Mouse (Mus musculus): Measurements from ENCODE around the gene Kcna7. TPM values are rescaled to one million over a fixed set of nuclear protein-coding genes. Genes with fewer than 3 reads are reported as not detected.

The Kcna7 gene
- total RNA-seq, 1 experiment, result 0.85 TPM

DNA sequence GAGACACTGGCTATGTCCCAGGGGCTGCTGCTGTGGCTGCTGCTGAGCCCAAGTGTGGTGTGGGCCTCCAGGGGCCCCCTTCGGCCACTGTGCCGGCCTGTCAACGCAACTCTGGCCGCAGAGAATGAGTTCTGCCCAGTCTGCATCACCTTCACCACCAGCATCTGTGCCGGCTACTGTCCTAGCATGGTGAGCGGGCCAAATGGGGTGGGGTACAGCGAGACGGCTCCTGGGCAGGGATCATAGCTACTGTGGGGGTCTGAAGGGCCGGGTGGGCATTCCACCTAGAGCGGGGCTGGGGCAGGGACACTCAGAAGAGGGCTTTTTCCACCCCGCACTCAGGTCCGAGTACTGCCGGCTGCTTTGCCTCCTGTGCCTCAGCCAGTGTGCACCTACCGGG lies 15.7 kb downstream of the Kcna7 start:
- H3K27ac ChIP-seq (ENCODE audit: insufficient read depth, low read depth, low read length, poor library complexity, severe bottlenecking), result no peak overlapping the region
- H3K9me3 ChIP-seq (ENCODE audit: control insufficient read depth, insufficient read depth, low read depth, low read length), result no peaks in the 10 kb centered on the region
- no peak for TF ChIP-seq ZNF384 (IDR thresholded peaks at IDR 0.05; ENCODE audit: low read depth, low read length)
- TF ChIP-seq CHD2 (IDR thresholded peaks at IDR 0.05; ENCODE audit: low read depth, low read length), result no peak
- no peak for TF ChIP-seq HCFC1 (IDR thresholded peaks at IDR 0.05; ENCODE audit: borderline replicate concordance, insufficient read depth, low read length)
- TF ChIP-seq ZC3H11A (IDR thresholded peaks at IDR 0.05; ENCODE audit: borderline replicate concordance, low read depth, low read length), result no peak
- no peak for TF ChIP-seq MAFK (IDR thresholded peaks at IDR 0.05; ENCODE audit: insufficient read depth, low read depth, low read length)
- DNase-seq (ENCODE audit: low read depth, low spot score), result no peak
- in situ Hi-C loops (cut with MboI; ENCODE audit: low sequenced_read_pairs in 2 of 2, unreplicated experiment in 2 of 2), result no loop called here
- peaks cover 6 to 38% of the 10 kb centered on the region in 2 experiments; a peak in 2 of 4 replicates for H3K4me1 ChIP-seq (ENCODE audit: control insufficient read depth in 2 of 2, insufficient read depth in 2 of 2, low read length in 2 of 2, poor library complexity in 1 of 2)
- H3K4me3 ChIP-seq (ENCODE audit: insufficient read depth in 1 of 2, low read depth in 1 of 2, low read length in 2 of 2, poor library complexity in 1 of 2, severe bottlenecking in 1 of 2), result no peak overlapping the region
- H3K9ac ChIP-seq (ENCODE audit: insufficient read depth, low read depth, low read length, poor library complexity, severe bottlenecking), result no peak overlapping the region
- peaks cover 52% of the 10 kb centered on the region for H3K36me3 ChIP-seq (ENCODE audit: control insufficient read depth, insufficient read depth, low read length, poor library complexity, severe bottlenecking)

DNA sequence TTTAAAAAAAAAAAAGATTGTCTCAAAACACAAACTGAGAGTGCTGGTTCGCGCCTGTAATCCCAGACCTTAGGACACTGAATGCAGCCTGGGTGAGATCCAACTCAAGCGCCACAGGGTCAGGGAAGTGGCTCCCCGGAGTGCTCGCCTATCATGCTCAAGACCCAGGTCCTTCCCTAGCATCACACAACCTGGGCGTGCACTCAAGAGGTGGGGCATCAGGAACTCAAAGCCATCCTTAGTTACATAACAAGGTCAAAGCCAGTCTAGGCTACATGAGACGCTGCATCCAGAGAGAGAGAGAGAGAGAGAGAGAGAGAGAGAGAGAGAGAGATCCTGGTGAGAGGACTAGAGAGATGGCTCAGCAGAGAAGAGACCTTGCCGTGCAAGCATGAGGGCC lies 21.1 kb downstream of the Kcna7 start:
- Histone ChIP-seq H3K36me3 (ENCODE audit: control insufficient read depth, insufficient read depth, low read length, poor library complexity, severe bottlenecking) (peaks cover 83% of the 10 kb centered on the region), H3K4me1 (ENCODE audit: control insufficient read depth in 2 of 2, insufficient read depth in 2 of 2, low read length in 2 of 2, poor library complexity in 1 of 2) (peaks cover 5 to 12% of the 10 kb centered on the region in 2 experiments; a peak in 2 of 4 replicates), H3K27ac (ENCODE audit: insufficient read depth, low read depth, low read length, poor library complexity, severe bottlenecking) (no peak overlapping the region), H3K9ac (ENCODE audit: insufficient read depth, low read depth, low read length, poor library complexity, severe bottlenecking) (no peak overlapping the region), H3K9me3 (ENCODE audit: control insufficient read depth, insufficient read depth, low read depth, low read length) (no peaks in the 10 kb centered on the region), H3K4me3 (ENCODE audit: insufficient read depth in 1 of 2, low read depth in 1 of 2, low read length in 2 of 2, poor library complexity in 1 of 2, severe bottlenecking in 1 of 2) (no peak overlapping the region)
- TF ChIP-seq ZNF384 (IDR thresholded peaks at IDR 0.05; ENCODE audit: low read depth, low read length), result no peak
- TF ChIP-seq HCFC1 (IDR thresholded peaks at IDR 0.05; ENCODE audit: borderline replicate concordance, insufficient read depth, low read length), result no peak
- TF ChIP-seq MAFK (IDR thresholded peaks at IDR 0.05; ENCODE audit: insufficient read depth, low read depth, low read length), result no peak
- no peak for TF ChIP-seq ZC3H11A (IDR thresholded peaks at IDR 0.05; ENCODE audit: borderline replicate concordance, low read depth, low read length)
- no peak for TF ChIP-seq CHD2 (IDR thresholded peaks at IDR 0.05; ENCODE audit: low read depth, low read length)
- in situ Hi-C loops (cut with MboI; ENCODE audit: low sequenced_read_pairs in 2 of 2, unreplicated experiment in 2 of 2), result no loop called here
- no peak for DNase-seq (ENCODE audit: low read depth, low spot score)

DNA sequence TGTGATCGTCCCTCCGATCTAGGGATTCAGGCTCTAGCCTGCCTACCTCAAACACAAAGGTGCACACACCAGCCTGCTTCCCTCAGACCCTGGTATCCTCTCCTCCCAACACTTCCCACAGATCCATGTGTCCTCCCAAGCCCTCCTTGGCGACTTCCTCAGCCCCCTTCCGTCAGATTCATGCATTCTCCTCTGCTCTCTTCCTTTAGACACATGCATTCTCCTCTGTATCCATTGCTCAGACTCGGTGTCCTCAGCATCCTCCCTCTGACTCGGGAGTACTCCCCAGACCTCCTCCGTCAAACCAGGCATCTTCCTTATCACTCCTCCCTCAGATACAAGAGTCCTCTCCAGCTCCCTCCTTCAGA lies 28.4 kb downstream of the Kcna7 start:
- in situ Hi-C loops (cut with MboI; ENCODE audit: low sequenced_read_pairs in 2 of 2, unreplicated experiment in 2 of 2), result no loop called here
- Histone ChIP-seq H3K9me3 (ENCODE audit: control insufficient read depth, insufficient read depth, low read depth, low read length) (no peaks in the 10 kb centered on the region), H3K27ac (ENCODE audit: insufficient read depth, low read depth, low read length, poor library complexity, severe bottlenecking) (peak overlapping the region; percentile 16), H3K4me1 (ENCODE audit: control insufficient read depth in 2 of 2, insufficient read depth in 2 of 2, low read length in 2 of 2, poor library complexity in 1 of 2) (peaks cover 9 to 16% of the 10 kb centered on the region in 2 experiments), H3K9ac (ENCODE audit: insufficient read depth, low read depth, low read length, poor library complexity, severe bottlenecking) (peak overlapping the region; percentile 84), H3K36me3 (ENCODE audit: control insufficient read depth, insufficient read depth, low read length, poor library complexity, severe bottlenecking) (peaks cover 39% of the 10 kb centered on the region), H3K4me3 (ENCODE audit: insufficient read depth in 1 of 2, low read depth in 1 of 2, low read length in 2 of 2, poor library complexity in 1 of 2, severe bottlenecking in 1 of 2) (peak overlapping the region; percentile 89 to 98)
- DNase-seq (ENCODE audit: low read depth, low spot score), result no peak
- TF ChIP-seq MAFK (IDR thresholded peaks at IDR 0.05; ENCODE audit: insufficient read depth, low read depth, low read length) (no peak), ZC3H11A (IDR thresholded peaks at IDR 0.05; ENCODE audit: borderline replicate concordance, low read depth, low read length) (no peak), CHD2 (IDR thresholded peaks at IDR 0.05; ENCODE audit: low read depth, low read length) (no peak), HCFC1 (IDR thresholded peaks at IDR 0.05; ENCODE audit: borderline replicate concordance, insufficient read depth, low read length) (no peak), ZNF384 (IDR thresholded peaks at IDR 0.05; ENCODE audit: low read depth, low read length) (no peak)

DNA sequence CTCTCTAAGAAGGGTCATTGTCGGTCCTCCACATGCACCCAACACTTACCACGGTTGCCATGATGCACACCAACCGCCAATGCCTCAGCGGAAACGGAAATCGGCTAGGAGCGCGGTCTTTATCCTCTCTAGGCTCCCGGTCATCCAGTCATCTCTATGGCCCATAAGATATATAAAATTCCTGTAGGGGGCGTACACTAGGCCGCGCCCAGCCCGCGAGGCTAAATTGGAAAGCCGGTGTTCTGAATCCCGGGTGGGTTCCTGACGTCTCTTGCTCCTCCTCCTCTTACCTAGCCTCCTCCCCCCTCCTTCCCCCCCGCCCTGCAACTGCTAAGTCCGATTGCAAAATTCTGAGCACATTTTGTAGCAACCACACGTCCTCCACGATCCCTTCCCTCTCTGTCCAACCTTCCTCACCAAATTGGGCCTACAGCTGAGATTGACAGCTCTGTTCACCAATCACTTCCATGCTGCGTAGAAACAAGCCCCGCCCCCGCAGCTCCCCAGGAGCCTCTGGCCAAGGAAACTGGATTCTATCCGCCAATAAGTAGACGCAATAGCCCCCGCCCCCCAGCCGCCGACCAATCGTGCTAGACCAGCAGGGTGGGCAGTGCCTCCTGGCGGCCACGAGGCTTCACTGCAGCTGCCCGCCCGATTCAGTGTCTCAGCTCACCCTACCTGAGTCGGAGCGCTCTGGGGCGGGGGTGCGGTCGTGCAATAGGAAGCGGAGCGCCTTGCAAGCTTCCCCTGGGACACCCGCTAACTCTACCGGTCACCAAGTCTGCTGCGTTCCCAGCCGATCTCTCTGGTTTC lies 29.0 kb downstream of the Kcna7 start, which contains the start of gene Gys1:
TSS of gene Gys1 (plus strand) at position 642 of the 813 bp plus-strand sequence.
- in situ Hi-C loops (cut with MboI; ENCODE audit: low sequenced_read_pairs in 2 of 2, unreplicated experiment in 2 of 2), result no loop called here
- H3K4me1 ChIP-seq (ENCODE audit: control insufficient read depth in 2 of 2, insufficient read depth in 2 of 2, low read length in 2 of 2, poor library complexity in 1 of 2), result peaks cover 9 to 16% of the 10 kb centered on the region in 2 experiments
- no peaks in the 10 kb centered on the region for H3K9me3 ChIP-seq (ENCODE audit: control insufficient read depth, insufficient read depth, low read depth, low read length)
- peak within 1 kb of the TSS; percentile 77 for H3K27ac ChIP-seq (ENCODE audit: insufficient read depth, low read depth, low read length, poor library complexity, severe bottlenecking)
- H3K4me3 ChIP-seq (ENCODE audit: insufficient read depth in 1 of 2, low read depth in 1 of 2, low read length in 2 of 2, poor library complexity in 1 of 2, severe bottlenecking in 1 of 2), result peak within 1 kb of the TSS; percentile 89 to 98
- DNase-seq (ENCODE audit: low read depth, low spot score), result peak; percentile 100
- TF ChIP-seq CHD2 (IDR thresholded peaks at IDR 0.05; ENCODE audit: low read depth, low read length) (peak; percentile 91), ZNF384 (IDR thresholded peaks at IDR 0.05; ENCODE audit: low read depth, low read length) (no peak), HCFC1 (IDR thresholded peaks at IDR 0.05; ENCODE audit: borderline replicate concordance, insufficient read depth, low read length) (peak; percentile 78), MAFK (IDR thresholded peaks at IDR 0.05; ENCODE audit: insufficient read depth, low read depth, low read length) (no peak), ZC3H11A (IDR thresholded peaks at IDR 0.05; ENCODE audit: borderline replicate concordance, low read depth, low read length) (no peak)
- H3K9ac ChIP-seq (ENCODE audit: insufficient read depth, low read depth, low read length, poor library complexity, severe bottlenecking), result peak within 1 kb of the TSS; percentile 84
- peaks cover 33% of the 10 kb centered on the region for H3K36me3 ChIP-seq (ENCODE audit: control insufficient read depth, insufficient read depth, low read length, poor library complexity, severe bottlenecking)
